Mouse (Mus musculus) splenic B cell, adult 2 months (primary cell): Measurements from ENCODE around the gene Smarca1.

Source experiments
- DNase-seq: peaks from one replicate; pipeline ENCODE4 v3.0.0-alpha.2; 2011; ENCODE audit warnings: low read depth, low spot score
- H3K27me3 ChIP-seq: 2 replicates; pipeline ENCODE4 v1.6.1; 2012; ENCODE audit warnings: mild to moderate bottlenecking, low read length, moderate library complexity, mixed read lengths; ENCODE audit not compliant: control insufficient read depth, poor library complexity, insufficient read depth, severe bottlenecking
- H3K36me3 ChIP-seq: 2 replicates; pipeline ENCODE4 v1.6.1; 2012; ENCODE audit warnings: mild to moderate bottlenecking, low read length, moderate library complexity, mixed read lengths; ENCODE audit not compliant: control insufficient read depth, poor library complexity, insufficient read depth, severe bottlenecking

The Smarca1 gene

GRCm38 (mm10) chrX:47880052-47880451 lies 12.7 kb downstream of the Smarca1 start:
- Histone ChIP-seq H3K36me3 (no peaks in the 10 kb centered on the region), H3K27me3 (no peaks in the 10 kb centered on the region)
- DNase-seq = no peak

GRCm38 (mm10) chrX:47858544-47858943 lies 34.2 kb downstream of the Smarca1 start:
- no peaks in the 10 kb centered on the region for H3K27me3 ChIP-seq
- no peak for DNase-seq
- H3K36me3 ChIP-seq = no peaks in the 10 kb centered on the region

- Histone ChIP-seq H3K36me3 (no peaks in the 10 kb centered on the region), H3K27me3 (no peaks in the 10 kb centered on the region)
- DNase-seq = no peak
Observed at GRCm38 (mm10) chrX:47835835-47836195, 57.0 kb downstream of the Smarca1 start.

- DNase-seq = no peak
- H3K36me3 ChIP-seq = no peaks in the 10 kb centered on the region
Observed at GRCm38 (mm10) chrX:47835098-47835834, 57.5 kb downstream of the Smarca1 start.

GRCm38 (mm10) chrX:47833431-47833830 lies 59.3 kb downstream of the Smarca1 start:
- DNase-seq = no peak
- no peaks in the 10 kb centered on the region for H3K27me3 ChIP-seq
- no peaks in the 10 kb centered on the region for H3K36me3 ChIP-seq

More at GRCm38 (mm10) chrX:47835098-47835834, 57.5 kb downstream of the Smarca1 start:
- H3K27me3 ChIP-seq = no peaks in the 10 kb centered on the region

GRCm38 (mm10) chrX:47820566-47820965 lies 72.2 kb downstream of the Smarca1 start:
- DNase-seq = no peak
- H3K36me3 ChIP-seq = no peaks in the 10 kb centered on the region
- H3K27me3 ChIP-seq = no peaks in the 10 kb centered on the region

- Histone ChIP-seq H3K27me3 (no peaks in the 10 kb centered on the region), H3K36me3 (no peaks in the 10 kb centered on the region)
- no peak for DNase-seq
Observed at GRCm38 (mm10) chrX:47808717-47809116, 84.1 kb downstream of the Smarca1 start.

- no peaks in the 10 kb centered on the region for H3K27me3 ChIP-seq
- H3K36me3 ChIP-seq = no peaks in the 10 kb centered on the region
- DNase-seq = no peak
Observed at GRCm38 (mm10) chrX:47764440-47764839, 128.3 kb downstream of the Smarca1 start.

GRCm38 (mm10) chrX:47760212-47760611 lies 132.6 kb downstream of the Smarca1 start:
- Histone ChIP-seq H3K36me3 (no peaks in the 10 kb centered on the region), H3K27me3 (no peaks in the 10 kb centered on the region)
- no peak for DNase-seq
